Mouse (Mus musculus): ENCODE data around the gene Pla2g3.

Gene Pla2g3

DNA sequence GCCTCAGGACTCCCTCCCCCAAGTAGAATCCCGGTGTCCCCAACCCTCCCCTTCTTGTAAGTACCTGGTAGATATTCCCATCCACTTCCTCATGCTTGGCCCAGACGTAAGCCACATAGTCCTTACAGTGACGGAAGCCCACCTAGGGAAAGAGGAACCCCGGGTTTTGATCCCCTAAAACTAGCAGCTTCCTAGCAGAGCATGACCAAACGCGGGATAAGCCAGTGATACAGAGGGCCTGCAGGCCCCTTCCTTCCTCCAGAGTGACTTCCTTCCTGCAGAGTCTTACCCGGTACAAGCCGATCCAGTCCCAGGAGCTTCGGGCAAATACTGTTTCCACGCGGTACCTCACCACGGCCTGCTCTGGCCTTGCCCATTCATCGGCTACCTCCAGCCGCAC lies 7.4 kb downstream of the Pla2g3 start:
- DNase-seq, result no peak

- peak; percentile 59 to 72 for DNase-seq
Observed at GRCm38 (mm10) chr11:3496756-3497155, 8.7 kb downstream of the Pla2g3 start.

DNA sequence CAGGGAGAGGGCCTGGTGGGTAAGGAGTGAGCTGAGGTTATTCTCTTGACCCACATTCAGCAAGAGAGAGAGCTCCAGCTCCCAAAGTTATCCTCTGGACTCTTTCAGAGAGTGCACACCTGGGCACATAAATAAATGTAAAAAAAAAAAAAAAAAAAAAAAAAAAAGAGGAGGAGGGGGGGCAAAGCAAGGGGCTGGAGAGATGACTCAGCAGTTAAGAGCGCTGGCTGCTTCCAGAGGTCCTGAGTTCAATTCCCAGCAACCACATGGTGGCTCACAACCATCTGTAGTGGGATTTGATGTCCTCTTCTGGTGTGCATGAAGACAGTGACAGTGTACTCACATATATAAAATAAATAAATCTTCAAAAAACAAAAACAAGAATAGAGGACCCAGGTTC lies 9.2 kb downstream of the Pla2g3 start:
- no peak for DNase-seq

GRCm38 (mm10) chr11:3502057-3502456 lies 14.0 kb downstream of the Pla2g3 start:
- peak in 1 of 2 experiments; percentile 44 for DNase-seq

- DNase-seq, result no peak
Observed at GRCm38 (mm10) chr11:3502459-3503072, 14.5 kb downstream of the Pla2g3 start.

DNA sequence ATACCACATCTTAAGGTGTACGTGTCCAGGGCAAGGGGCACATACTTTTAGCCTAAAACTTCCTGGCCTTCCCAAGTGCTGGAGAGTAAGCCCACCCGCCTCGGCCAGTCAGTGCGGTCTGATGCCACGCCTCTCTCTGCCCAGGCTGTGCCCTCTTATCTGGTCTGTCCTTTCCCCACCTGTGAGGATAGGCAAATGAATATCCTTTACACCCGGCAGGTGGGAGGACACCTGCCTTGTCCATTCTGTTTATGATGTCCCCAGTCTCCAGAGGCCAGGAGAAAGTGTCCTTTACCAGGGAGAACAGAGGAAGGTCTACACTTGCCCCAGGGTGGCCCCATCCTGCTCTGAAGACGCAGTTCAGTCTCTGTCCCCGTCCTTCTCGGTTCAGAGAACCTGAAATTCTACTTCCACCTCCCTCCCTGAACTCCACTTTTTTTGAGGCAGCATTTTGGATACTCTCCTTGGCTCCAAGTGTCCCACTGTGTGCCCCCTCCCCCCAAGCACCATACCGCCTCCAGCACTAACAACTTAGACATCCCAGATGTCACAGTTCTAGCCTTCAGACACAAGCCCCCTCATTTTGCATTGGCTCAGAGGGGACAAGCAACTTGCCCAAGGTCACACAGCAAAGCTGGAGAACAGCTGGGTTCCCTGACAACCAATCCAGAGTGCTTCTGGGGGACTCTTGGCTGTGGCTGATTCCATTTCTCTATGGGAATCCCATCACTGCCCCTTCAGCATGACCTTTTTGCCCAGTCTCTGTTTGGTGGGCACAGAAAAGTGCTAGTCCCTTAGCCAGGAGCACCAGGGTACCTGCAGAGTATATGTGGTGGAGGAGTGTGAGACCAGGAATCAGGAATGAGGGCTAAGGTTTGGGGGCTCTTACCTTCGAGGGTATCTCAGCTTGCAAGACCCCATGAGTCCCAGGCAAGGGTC lies 15.9 kb downstream of the Pla2g3 start:
- DNase-seq, result no peak

GRCm38 (mm10) chr11:3508226-3508625 lies 20.1 kb downstream of the Pla2g3 start:
- no peak for DNase-seq

- peak; percentile 52 to 71 for DNase-seq
Observed at GRCm38 (mm10) chr11:3509181-3510085, 21.3 kb downstream of the Pla2g3 start.

- no peak for DNase-seq
Observed at GRCm38 (mm10) chr11:3510321-3510720, 22.2 kb downstream of the Pla2g3 start.

DNA sequence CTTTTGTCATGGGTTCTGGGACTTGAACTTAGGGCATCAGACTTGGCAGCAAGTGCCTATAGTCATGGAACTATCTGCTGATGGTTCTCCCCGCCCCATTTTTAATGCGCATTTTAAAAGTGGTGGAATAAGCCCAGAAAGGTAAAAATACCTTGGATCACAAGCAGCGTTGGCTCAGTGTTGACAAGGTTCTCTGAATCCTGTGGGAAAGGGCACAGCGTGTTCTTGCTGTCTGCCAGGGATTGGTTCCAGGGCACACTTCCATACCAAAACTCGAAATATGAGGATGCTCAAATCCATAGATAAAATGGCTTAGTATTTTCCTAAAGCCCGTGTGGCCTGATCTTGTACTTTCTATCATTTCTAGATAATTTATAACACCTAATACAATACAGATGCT lies 25.2 kb downstream of the Pla2g3 start:
- no peak for DNase-seq

- peak; percentile 87 to 92 for DNase-seq
Observed at GRCm38 (mm10) chr11:3514529-3515054, 26.5 kb downstream of the Pla2g3 start, which contains the start of gene Selenom. Gene Selenom (plus strand): TSS chr11:3514684.

DNA sequence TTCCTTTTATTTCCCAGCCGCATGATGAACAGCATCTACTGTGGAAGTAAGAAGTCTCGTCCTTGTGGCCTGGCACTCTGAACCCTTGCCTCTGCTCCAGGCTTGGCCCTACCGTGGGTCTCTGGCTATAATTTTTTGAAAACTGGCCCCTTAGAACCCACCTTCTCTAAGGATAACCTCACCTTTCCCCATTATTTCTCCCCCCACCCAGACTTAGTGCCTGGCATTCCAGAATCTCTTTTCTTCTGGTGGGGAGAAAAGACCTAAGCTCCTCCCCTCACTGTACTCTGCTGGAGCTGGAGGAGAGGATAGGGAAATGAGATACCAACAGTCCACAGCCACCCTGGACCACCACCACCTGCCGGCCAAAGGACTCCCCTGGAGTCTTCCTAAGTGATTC lies 27.1 kb downstream of the Pla2g3 start:
- DNase-seq, result no peak

GRCm38 (mm10) chr11:3515637-3516036 lies 27.6 kb downstream of the Pla2g3 start:
- no peak for DNase-seq

GRCm38 (mm10) chr11:3516121-3516520 lies 28.0 kb downstream of the Pla2g3 start:
- no peak for DNase-seq

- DNase-seq, result peak in 1 of 2 experiments; percentile 48
Observed at GRCm38 (mm10) chr11:3516859-3517845, 29.1 kb downstream of the Pla2g3 start.

GRCm38 (mm10) chr11:3517846-3518732 lies 30.0 kb downstream of the Pla2g3 start:
- DNase-seq, result no peak

DNA sequence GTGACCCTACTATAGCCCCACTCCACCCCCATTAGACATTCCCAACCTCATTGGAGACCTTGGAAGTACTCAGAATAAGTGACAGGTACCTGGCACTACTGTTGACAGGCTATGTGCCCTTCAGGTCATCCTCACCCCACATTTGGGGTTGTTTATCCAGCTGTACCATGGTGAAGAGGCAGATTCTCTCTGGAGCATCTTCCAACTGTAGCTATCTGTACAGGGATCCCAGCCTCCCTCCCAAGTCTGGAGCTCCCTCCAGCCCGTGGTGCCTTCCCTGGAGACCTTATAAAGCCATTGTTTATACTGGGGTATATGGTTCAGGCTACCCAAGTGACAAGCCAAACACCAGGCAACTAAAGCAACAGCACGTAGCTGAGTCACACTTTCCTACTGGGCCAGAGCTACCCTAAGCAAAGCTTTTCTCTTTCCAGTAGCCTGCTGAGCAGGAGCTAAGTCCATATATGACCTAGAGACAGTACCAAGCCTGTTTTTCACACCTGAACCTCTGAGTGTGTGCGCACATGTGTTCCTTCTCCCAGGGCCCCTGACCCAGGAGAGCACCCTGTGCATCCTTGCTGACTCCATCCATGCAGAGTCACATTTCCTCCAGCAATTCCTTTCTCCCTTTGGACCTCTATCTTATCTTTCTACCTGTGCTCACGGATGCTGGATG lies 31.1 kb downstream of the Pla2g3 start:
- no peak for DNase-seq

DNA sequence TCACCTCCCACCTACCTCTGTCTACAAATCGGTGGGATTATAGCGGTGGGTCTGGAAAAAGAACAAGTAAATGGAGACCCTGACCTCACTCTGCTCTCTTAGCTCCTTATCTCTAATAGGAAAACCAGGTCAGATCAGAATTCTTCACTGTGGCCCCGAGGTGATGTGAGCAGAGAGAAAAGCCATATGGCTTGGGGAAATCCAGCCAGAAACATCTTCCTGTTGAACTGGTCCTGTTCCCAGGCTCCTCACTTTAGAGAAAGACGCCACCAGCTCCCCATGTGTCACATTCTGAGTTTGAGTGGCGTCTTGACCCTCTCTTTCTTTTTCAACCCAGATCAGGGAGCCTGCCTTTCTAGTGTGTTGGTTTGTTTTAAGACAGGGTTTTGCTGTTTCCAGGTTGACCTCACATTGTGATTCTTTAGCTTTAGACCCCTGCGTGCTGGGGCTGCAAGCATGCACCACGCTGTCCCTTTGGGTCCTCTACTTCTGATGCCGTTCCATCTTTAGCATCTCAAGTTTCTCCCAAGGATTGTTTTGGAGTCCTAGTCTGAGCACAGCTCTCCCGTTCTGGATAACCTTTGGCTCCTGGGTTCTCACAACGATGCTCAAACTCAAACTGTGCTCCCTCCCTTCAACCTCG lies 31.8 kb downstream of the Pla2g3 start:
- no peak for DNase-seq

GRCm38 (mm10) chr11:3520919-3521318 lies 32.8 kb downstream of the Pla2g3 start:
- DNase-seq, result no peak
